Mouse (Mus musculus) heart, embryonic 12.5 days (tissue): ENCODE results near the gene E4f1. TPM values are rescaled to one million over a fixed set of nuclear protein-coding genes. Genes with fewer than 3 reads are reported as not detected.

Experiments used
- ATAC-seq: fragments of 200-750 bp; cut with Nextera tagmentation; 2 replicates; pipeline ENCODE4 v1.8.0; 2017; ENCODE audit warnings: moderate TSS enrichment, moderate library complexity; ENCODE audit not compliant: insufficient number of reproducible peaks, low FRiP score
- H3K27ac ChIP-seq: fragments of 300-500 bp; sonication (generic); 2 replicates; pipeline ENCODE4 v1.5.1; 2016; ENCODE audit warnings: mild to moderate bottlenecking, moderate library complexity; ENCODE audit not compliant: poor library complexity, severe bottlenecking
- H3K27me3 ChIP-seq: fragments of 300-500 bp; sonication (generic); replicated peaks from 2 replicates; pipeline ENCODE4 v1.6.1; 2016; ENCODE audit warnings: mild to moderate bottlenecking, moderate library complexity
- H3K36me3 ChIP-seq: fragments of 300-500 bp; sonication (generic); 2 replicates; pipeline ENCODE4 v1.6.1; 2016; ENCODE audit warnings: mild to moderate bottlenecking, moderate library complexity
- H3K4me1 ChIP-seq: fragments of 300-500 bp; sonication (generic); replicated peaks from 2 replicates; pipeline ENCODE4 v1.6.1; 2016; ENCODE audit warnings: mild to moderate bottlenecking
- H3K4me2 ChIP-seq: fragments of 300-500 bp; sonication (generic); 2 replicates; pipeline ENCODE4 v1.6.1; 2016; ENCODE audit warnings: mild to moderate bottlenecking, moderate library complexity
- H3K4me3 ChIP-seq: fragments of 300-500 bp; sonication (generic); 2 replicates; pipeline ENCODE4 v1.5.1; 2016; ENCODE audit warnings: mild to moderate bottlenecking
- H3K9ac ChIP-seq: fragments of 300-500 bp; sonication (generic); 2 replicates; pipeline ENCODE4 v1.6.1; 2016; ENCODE audit warnings: mild to moderate bottlenecking, moderate library complexity
- H3K9me3 ChIP-seq: fragments of 300-500 bp; sonication (generic); replicated peaks from 2 replicates; pipeline ENCODE4 v1.6.1; 2016; ENCODE audit warnings: mild to moderate bottlenecking, moderate library complexity
- WGBS: fragments of 180-500 bp; shearing (Covaris S2); methylation state at CpG from one replicate; pipeline ENCODE4 v1.1.7; 2016; 5-methylcytosine and 5-hydroxymethylcytosine counted together
- polyA plus RNA-seq: library from polyadenylated mRNA; unstranded; fragments of >200 nt; fragmentation: Nextera tagmentation; extraction: Ambion mirVana; gene quantifications from 2 replicates; pipeline ENCODE4 v1.2.1, GENCODE M21; 2016

Gene E4f1
- polyA plus RNA-seq, 1 experiment from 2014 or later: 22.5 TPM

DNA sequence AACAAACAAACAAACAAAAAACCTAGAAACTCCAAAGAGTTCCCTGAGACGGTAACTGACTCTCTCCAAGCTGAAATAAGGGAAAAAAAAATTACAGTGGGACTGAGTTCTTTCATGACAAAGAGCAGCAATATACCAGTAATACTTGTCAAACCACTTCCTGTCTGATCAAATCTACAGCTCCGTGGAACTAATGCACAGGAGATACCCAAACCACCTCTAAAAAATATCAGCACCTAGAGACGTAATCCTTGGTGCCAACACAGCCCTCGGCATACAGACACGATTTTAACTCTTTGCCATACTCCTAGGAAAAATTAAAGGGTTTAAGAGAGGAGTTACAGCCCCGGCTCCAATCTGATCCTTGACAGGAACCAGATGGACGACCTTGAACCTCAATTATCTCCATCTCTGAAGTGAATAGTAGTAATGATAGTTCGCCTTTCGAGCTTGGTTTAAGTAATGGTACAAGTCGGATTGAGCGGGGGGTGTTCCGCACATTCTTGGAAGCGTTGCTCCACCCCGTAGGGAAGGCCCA, 15.8 kb downstream of the E4f1 start:
- H3K27ac ChIP-seq: peak overlapping the region; percentile 96
- ATAC-seq: no peak
- H3K4me3 ChIP-seq: peak overlapping the region; percentile 79
- H3K27me3 ChIP-seq: no peaks in the 10 kb centered on the region
- peaks cover 13% of the 10 kb centered on the region for H3K4me1 ChIP-seq
- WGBS: 4% methylated on average over 14 of the region's 14 CpGs
- H3K9ac ChIP-seq: peak overlapping the region; percentile 88
- H3K36me3 ChIP-seq: peaks cover 23% of the 10 kb centered on the region
- H3K9me3 ChIP-seq: no peaks in the 10 kb centered on the region
- peak overlapping the region; percentile 76 for H3K4me2 ChIP-seq

DNA sequence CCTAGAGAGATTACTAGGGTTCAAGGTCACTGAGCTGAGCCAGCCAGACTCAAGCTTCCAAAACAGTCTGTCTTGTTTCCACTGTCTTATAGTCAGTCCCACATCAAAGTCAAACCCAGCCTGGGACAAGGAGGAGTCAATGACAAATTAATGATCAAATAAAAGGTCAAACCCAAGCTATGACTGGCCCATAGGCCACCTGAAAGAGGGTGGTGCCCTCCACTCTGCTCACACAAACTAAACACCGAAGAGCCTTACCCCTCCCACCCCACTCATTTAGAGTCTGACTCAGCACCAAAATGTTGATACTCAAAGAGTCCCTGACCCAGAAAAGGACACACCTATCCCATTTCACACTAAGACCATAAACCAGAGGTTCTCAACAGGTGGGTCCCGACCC, 16.7 kb downstream of the E4f1 start:
- Histone ChIP-seq H3K4me2 (no peak overlapping the region), H3K36me3 (peaks cover 32% of the 10 kb centered on the region), H3K27ac (no peak overlapping the region), H3K27me3 (no peaks in the 10 kb centered on the region), H3K9me3 (no peaks in the 10 kb centered on the region), H3K4me3 (no peak overlapping the region; the same call in 1 of the 2 replicates), H3K9ac (no peak overlapping the region), H3K4me1 (peaks cover 13% of the 10 kb centered on the region)
- 75% methylated on average over 2 of the region's 2 CpGs for WGBS
- no peak for ATAC-seq

DNA sequence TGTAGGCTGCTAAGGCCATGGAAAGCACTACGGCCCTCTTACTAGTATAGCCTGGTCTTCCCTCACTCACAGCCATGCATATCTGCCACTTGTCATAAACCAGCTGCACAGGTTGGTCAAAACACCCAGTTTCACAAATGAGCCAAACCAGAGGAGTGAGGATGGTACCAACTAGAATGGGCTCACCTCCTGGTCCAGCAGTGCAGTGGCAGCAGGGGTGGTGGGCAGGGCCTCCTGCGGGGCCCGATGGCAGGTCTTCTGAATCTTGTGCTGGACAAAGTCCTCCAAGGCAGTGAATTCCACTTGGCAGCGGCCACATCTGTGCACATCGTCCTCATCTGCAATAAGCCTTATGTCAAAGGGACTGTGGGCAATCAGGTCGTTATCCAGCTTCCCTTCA, 18.9 kb downstream of the E4f1 start:
- no peak overlapping the region for H3K4me3 ChIP-seq
- WGBS: 96% methylated on average over 6 of the region's 6 CpGs
- ATAC-seq: no peak
- H3K4me2 ChIP-seq: no peak overlapping the region
- peaks cover 54% of the 10 kb centered on the region for H3K36me3 ChIP-seq
- H3K4me1 ChIP-seq: peaks cover 13% of the 10 kb centered on the region
- H3K9ac ChIP-seq: no peak overlapping the region
- H3K27ac ChIP-seq: no peak overlapping the region
- H3K27me3 ChIP-seq: no peaks in the 10 kb centered on the region
- H3K9me3 ChIP-seq: no peaks in the 10 kb centered on the region

DNA sequence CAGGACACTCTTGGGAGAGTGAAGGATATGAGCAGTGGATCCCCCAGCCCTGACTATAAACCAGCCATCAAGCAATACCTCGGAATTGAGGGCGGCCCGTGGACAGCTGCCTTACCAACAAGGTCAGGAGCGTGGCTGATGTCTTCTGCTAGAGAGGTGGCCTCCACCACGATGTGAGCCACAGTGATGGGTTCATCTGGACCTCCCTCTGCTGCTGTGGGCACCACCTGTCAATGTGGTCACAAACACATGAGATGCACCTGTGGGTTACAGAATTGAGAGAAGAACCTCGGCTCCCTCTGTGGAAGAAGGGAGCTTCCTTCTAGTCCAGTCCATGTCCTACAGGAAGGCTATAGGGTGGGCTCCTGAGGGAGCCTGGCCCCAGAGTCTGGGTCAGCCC, 20.6 kb downstream of the E4f1 start:
- Histone ChIP-seq H3K9ac (no peak overlapping the region), H3K4me3 (no peak overlapping the region), H3K9me3 (no peaks in the 10 kb centered on the region), H3K27me3 (no peaks in the 10 kb centered on the region), H3K27ac (no peak overlapping the region), H3K36me3 (peaks cover 71% of the 10 kb centered on the region), H3K4me2 (no peak overlapping the region), H3K4me1 (peaks cover 9% of the 10 kb centered on the region)
- no peak for ATAC-seq
- WGBS: 95% methylated on average over 6 of the region's 6 CpGs

DNA sequence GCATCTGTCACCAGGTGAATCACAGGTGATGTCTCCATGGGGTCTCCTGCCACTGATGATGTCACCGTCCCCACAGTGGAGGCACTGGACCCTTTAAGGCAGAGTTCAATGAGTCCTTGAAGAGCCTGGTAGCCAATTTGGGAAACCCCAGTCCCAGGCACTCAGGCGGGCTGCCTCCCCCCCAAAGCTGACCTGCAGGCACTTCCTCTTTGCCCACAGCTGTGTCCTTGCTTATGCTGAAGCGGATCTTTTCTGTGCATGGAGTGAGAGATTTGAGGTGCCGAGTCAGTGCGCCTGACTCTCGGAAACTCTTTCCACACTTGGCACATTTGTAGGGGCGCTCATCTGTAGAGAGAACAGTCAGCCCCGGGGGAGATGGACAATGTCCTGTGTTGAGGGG, 23.5 kb downstream of the E4f1 start:
- no peak overlapping the region for H3K9ac ChIP-seq
- 92% methylated on average over 8 of the region's 8 CpGs for WGBS
- no peak overlapping the region for H3K4me3 ChIP-seq
- no peaks in the 10 kb centered on the region for H3K9me3 ChIP-seq
- H3K4me2 ChIP-seq: no peak overlapping the region
- H3K27me3 ChIP-seq: no peaks in the 10 kb centered on the region
- peaks cover 94% of the 10 kb centered on the region for H3K36me3 ChIP-seq
- H3K4me1 ChIP-seq: no peaks in the 10 kb centered on the region
- no peak for ATAC-seq
- no peak overlapping the region for H3K27ac ChIP-seq

DNA sequence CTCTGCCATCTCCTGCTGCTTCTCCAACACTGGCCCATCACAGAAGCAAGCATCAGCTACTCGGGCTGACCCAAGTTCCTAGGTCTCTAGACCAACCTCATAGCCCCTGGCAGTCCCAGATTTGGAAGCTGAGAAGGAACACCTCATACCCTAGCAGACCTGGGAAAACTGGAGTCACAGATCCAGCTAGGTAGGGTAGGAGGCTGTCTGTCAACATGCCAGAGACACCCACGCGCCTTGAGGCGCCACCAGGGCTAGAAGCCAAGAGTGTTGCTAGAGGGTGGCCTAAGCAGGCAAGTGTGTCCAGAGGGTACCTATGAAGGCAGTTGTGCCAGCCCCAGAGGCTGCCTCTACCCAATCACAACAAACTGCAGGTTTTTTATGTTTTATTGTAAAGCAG, 26.7 kb downstream of the E4f1 start:
- 77% methylated on average over 4 of the region's 4 CpGs for WGBS
- Histone ChIP-seq H3K36me3 (peaks cover 95% of the 10 kb centered on the region), H3K9ac (no peak overlapping the region), H3K4me3 (no peak overlapping the region), H3K27ac (no peak overlapping the region), H3K27me3 (no peaks in the 10 kb centered on the region), H3K4me1 (no peaks in the 10 kb centered on the region), H3K9me3 (no peaks in the 10 kb centered on the region), H3K4me2 (no peak overlapping the region)
- no peak for ATAC-seq

DNA sequence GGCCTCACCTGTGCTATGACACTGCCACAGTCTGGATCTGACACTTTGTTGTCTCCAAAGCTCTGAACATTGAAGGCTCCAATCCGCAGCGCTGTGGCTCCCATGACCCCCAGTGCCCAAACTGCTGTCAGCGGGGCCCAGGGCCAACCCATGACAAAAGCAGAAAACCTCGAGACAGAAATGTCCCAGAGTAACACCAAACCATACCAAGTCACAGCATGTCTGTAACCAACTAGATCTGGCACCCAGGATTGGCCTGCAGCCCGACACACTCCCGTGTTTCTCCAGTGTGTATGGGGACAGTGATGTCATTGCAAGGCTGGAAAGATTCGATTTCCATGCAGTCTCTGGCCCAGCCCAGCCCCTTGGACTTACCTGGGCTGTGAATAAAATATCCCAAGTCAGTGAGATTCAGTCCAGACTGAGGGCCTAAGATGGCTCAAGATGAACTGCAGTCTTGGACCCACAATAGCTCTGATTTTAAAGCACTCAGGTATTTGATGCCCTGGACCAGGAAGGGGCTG, 27.4 kb downstream of the E4f1 start, which contains the start of gene Dnase1l2:
Gene Dnase1l2 (minus strand): TSS at position 474 of the 524 bp plus-strand sequence.
- H3K4me2 ChIP-seq: no peak within 1 kb of the TSS
- H3K27me3 ChIP-seq: no peaks in the 10 kb centered on the region
- H3K9me3 ChIP-seq: no peaks in the 10 kb centered on the region
- no peak within 1 kb of the TSS for H3K27ac ChIP-seq
- WGBS: 84% methylated on average over 7 of the region's 7 CpGs
- peaks cover 95% of the 10 kb centered on the region for H3K36me3 ChIP-seq
- H3K4me1 ChIP-seq: no peaks in the 10 kb centered on the region
- ATAC-seq: no peak
- H3K4me3 ChIP-seq: no peak within 1 kb of the TSS
- no peak within 1 kb of the TSS for H3K9ac ChIP-seq

DNA sequence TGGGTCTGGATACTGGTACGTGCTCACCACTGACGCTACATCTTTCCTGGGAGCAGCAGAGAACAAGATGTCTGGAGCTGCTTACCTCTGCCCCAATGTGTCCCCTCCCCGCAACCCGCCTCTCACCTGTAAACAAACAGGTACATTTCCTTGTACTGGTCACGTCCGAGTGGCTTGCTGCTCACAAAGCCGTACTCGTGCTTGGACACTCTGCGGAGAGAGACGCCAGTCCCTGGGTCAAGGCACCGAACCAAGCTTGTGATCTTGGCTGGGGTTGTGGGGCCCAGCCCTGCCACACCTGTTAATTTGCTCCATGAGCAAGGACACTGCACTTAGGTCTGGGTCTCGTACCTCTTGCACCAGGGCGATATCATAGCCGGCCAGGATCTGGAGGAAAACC, 28.0 kb downstream of the E4f1 start:
- 87% methylated on average over 14 of the region's 14 CpGs for WGBS
- H3K4me2 ChIP-seq: no peak overlapping the region
- no peak overlapping the region for H3K27ac ChIP-seq
- no peaks in the 10 kb centered on the region for H3K27me3 ChIP-seq
- no peak for ATAC-seq
- peaks cover 95% of the 10 kb centered on the region for H3K36me3 ChIP-seq
- H3K4me1 ChIP-seq: no peaks in the 10 kb centered on the region
- H3K9me3 ChIP-seq: no peaks in the 10 kb centered on the region
- H3K4me3 ChIP-seq: no peak overlapping the region
- H3K9ac ChIP-seq: no peak overlapping the region

DNA sequence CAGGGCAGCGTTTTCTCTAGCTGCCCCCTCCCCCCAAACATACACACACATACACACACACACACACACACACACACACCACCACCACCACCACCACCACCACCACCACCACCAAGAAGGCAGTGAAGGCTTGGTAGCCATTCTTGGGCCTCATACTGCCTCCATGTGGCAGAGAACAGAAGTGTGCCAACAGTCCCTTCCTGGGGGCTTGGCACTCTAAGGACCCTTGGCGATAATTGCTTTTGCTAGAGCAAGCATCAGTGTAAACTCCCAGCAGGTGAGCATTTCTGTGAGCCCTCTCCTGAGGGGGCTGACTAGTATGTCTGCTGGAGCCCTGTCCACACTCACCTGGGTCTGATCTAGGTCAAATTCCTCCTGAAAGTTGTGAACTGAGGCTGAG, 29.0 kb downstream of the E4f1 start:
- peaks cover 94% of the 10 kb centered on the region for H3K36me3 ChIP-seq
- H3K9ac ChIP-seq: no peak overlapping the region
- H3K4me1 ChIP-seq: no peaks in the 10 kb centered on the region
- ATAC-seq: no peak
- 57% methylated on average over 2 of the region's 2 CpGs for WGBS
- H3K9me3 ChIP-seq: no peaks in the 10 kb centered on the region
- H3K4me3 ChIP-seq: no peak overlapping the region
- H3K27ac ChIP-seq: no peak overlapping the region
- H3K4me2 ChIP-seq: no peak overlapping the region
- H3K27me3 ChIP-seq: no peaks in the 10 kb centered on the region

DNA sequence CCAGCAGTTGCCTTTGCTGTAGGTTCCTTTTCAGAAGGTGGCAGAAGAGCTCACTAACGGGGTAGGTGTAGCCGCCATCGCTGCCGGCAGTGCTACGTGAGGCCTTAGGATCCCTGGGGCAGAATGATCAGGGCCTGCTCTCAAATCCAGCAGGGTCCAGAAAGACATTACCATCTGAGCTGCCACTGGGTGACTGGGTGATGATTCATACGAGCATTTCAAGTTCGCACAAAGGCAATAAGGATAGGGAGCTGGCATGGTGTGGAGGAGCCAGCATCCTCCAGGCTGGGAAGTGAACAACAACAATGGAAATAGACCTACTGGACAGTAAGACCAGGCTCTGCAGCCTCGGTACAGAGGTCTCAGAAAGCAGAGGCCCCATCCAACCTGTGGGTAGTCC, 29.7 kb downstream of the E4f1 start:
- 89% methylated on average over 8 of the region's 8 CpGs for WGBS

DNA sequence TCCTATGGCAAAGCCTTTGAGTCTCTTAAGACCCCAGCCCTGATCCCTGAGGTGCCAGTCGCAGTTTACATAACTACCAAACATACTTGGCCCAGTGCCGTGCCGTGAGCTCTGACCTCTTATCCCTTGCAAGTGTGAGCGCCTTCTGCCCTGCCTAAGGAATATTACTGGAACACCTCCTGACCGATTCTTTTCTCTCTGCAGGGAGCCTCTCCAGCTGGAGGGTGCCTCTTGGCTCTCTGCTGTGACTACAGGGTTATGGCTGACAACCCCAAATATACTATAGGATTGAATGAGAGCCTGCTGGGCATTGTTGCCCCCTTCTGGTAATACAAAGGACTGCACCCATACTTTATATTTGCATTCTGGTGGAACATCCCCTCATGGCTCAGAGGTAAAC, 33.1 kb downstream of the E4f1 start:
- Histone ChIP-seq H3K4me2 (no peak overlapping the region), H3K27ac (no peak overlapping the region), H3K4me3 (no peak overlapping the region), H3K4me1 (no peaks in the 10 kb centered on the region), H3K9me3 (no peaks in the 10 kb centered on the region), H3K27me3 (no peaks in the 10 kb centered on the region), H3K9ac (no peak overlapping the region), H3K36me3 (peaks cover 93% of the 10 kb centered on the region)
- no peak for ATAC-seq
- 81% methylated on average over 5 of the region's 5 CpGs for WGBS

More for the DNA sequence above, 29.7 kb downstream of the E4f1 start:
- Histone ChIP-seq H3K4me2 (no peak overlapping the region), H3K27ac (no peak overlapping the region), H3K9me3 (no peaks in the 10 kb centered on the region), H3K36me3 (peaks cover 94% of the 10 kb centered on the region), H3K9ac (no peak overlapping the region), H3K4me3 (no peak overlapping the region), H3K4me1 (no peaks in the 10 kb centered on the region), H3K27me3 (no peaks in the 10 kb centered on the region)
- no peak for ATAC-seq
